Mouse (Mus musculus): ENCODE measurements around the gene Dtl.

The Dtl gene

DNA sequence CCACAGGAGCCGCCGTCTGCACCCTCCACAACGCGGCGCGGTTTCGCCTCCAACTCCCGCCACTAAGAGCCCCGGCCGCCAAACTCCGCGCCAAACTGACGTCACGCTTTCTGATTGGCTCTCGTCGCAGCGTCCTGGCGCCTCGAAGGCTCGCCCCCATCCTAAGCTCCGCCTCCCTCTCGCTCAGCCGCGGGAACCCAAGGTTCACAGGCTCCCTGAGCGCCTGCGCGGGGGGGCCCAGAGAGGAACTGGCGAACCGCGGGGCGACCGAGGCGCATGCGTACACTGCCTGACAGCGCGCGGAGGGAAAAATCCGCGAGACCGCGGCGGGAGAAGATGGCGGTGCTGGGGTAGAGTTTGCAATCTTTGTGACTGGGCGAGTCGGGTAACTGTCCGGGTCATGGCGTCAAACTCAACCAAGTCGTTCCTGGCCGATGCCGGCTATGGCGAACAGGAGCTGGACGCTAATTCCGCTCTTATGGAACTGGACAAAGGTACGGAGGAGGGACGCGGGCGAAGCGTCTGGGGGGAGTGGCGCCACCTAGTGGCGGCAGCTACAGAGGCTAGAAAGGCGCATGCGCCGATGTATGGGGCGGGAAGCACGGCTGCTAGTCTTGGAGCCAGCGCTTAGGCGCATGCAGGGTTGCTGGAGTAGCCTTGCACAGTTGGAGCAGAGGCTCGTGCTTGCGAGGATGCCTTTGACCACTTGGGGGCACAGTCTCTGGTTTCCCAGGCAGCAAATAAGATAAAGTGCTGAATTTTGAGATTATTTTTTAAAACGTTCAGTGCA lies at the start of gene Dtl, which contains the start of gene Ints7:
Dtl (minus strand) TSS at position 87 of the 790 bp plus-strand sequence.
Ints7 (plus strand) TSS at position 179 of the 790 bp plus-strand sequence.
- peak; percentile 99 for DNase-seq (ENCODE audit: low read depth, low spot score)

DNA sequence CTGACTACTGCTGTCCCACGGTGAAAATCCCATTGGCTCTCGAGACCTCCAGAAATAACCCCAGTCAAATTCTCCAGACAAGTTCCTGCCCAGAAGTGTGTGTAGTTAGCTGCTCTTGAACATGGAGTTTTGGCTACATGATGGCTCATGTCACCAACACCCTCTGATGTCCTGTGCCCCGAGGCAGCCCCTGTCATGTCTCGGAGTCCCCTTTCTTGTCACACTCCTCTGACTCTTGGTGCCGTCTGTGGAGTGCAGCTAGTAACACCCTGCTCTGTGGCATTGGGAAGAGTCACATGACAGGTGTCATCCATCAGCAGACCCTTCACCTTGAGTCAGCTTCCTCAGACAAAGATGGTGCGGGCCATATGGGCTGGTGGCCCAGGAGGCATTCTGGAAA lies 49.7 kb upstream of the Dtl start:
- no peak for DNase-seq (ENCODE audit: low read depth, low spot score)

DNA sequence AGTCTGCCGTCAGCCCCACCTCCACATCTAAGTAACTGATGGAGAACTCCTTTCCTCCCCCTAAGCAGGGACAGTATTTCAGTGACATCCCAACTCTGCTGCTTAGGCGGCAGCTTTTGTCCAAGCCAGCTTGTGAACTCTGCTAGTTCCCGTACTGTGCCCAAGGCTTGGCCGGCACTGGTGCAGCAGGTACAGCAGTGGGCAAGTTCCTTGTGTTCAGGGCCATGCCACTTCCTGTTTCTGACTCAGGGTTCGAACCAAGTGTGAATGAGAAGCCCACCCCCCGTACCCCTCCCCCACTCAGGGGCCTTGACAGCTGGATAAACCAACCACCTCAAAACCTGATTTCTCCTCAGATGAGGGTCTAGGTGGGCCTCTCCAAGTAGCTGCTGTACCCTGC lies 49.1 kb upstream of the Dtl start:
- no peak for DNase-seq (ENCODE audit: low read depth, low spot score)

DNA sequence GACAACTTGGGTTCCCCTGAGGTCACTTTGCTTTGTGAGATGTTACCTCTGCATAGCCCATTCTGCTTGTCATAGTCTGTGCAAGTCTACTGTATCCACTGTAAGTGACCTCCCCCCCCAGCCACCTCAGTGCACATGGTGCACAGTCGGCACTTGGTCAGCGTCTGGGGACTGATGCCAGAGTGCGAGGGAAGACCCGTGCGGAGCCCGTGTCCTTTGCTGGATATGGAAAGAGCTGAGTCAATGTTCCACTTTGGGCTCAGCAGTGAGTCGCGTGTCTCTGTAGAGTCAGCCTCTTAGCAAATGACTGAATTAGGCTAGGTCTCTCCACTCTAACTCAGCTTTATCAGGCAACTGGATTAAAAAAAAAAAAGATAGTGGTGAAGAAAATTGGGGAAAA lies 47.5 kb upstream of the Dtl start:
- peak; percentile 64 for DNase-seq (ENCODE audit: low read depth, low spot score)

DNA sequence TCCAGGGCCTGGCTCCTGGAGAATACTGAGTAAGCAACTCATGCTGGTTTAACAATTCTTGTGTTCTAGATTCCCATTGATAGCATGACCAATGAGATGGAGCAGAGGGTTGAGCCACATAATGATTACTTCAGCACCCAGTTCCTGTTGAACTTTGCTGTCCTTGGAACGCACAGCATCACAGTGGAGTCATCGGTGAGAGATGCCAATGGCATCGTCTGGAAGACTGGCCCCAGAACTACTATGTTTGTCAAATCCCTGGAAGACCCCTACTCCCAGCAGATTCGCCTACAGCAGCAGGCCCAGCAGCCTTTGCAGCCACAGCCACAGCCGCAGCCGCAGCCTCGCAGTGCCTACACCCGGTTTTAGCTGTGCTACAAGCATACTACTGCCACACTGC lies 45.8 kb upstream of the Dtl start:
- DNase-seq (ENCODE audit: low read depth, low spot score): no peak

DNA sequence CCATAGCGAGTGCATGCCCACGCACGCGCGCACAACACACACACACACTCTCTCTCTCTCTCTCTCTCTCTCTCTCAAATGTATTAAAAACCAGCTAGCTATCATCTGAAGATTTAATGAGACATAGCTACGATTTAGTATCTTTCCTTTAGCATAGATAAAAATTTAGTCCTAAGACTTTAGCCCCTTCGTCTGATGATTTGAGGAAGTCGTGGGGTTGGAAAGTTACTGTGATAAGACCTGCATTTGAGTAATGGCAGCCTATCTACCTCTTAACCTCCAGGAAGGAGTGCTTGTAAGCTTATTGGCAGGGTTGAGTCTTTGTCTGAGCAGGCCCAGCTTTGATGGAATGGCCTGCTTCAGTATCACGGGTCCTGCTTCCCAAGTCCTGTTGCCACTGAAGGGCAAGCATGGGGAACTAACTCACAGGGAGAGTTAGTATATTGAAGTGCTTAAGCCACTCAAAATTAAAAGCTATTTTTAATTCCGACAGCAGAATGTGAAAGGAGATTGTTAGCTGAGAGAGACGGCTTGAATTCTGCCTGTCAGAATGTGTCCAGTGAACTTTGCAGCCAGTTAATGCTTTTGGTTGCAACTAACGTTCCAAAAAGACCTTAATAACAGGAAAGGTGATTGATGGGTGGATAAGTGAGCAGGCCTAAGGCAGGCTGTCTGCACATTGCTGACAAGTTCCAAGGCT lies 42.9 kb upstream of the Dtl start:
- no peak for DNase-seq (ENCODE audit: low read depth, low spot score)

DNA sequence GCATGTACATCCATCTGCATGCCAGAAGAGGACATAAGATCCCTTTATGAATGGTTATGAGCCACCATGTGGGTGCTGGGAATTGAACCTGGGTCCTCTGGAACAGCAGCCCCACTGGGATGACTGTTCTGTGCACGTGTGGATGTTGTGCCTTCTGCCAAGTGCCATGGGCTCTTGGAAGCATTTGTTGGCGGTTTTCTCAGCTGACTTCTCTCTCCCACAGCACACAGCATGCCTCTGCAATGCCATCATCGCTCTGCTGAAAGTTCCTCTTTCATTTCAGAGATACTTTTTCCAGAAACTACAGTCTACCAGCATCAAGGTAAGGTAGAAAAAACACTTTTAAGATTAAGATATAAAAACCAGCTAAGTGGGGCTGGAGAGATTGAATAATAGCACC lies 42.2 kb upstream of the Dtl start:
- no peak for DNase-seq (ENCODE audit: low read depth, low spot score)

DNA sequence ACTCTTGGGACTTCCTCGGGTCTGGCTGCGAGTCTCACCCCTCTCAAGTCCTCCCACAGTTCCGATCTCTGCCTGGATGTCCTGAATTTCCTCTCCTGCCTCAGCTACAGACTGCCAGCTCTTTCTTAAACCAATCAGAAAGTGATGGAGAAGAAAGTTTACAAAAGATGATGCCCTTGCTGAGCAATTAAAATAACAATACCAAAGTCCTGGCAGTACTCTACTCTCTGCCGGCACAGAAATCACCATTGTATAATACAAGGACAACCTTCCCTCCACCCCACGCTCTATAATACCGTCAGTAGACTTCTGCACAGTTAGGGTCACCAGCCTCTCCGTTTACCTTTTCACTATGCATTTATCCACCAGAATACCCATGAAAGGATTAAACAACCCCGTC lies 40.9 kb upstream of the Dtl start:
- no peak for DNase-seq (ENCODE audit: low read depth, low spot score)

DNA sequence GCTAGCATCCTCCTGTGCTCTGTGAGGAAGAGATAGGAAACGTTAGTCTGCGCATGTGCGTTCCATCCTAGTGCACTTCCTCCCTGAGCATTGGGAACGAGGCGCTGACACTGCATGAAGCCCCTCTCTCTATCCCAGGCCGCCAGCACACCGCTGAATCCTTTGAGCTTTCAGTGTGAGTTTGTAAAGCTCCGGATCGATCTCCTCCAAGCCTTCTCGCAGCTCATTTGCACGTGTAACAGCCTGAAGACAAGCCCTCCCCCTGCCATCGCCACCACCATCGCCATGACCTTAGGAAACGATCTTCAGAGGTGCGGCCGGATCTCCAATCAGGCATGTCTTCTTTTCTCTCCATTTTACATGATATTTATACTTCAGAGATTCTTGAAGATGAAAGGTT lies 37.5 kb upstream of the Dtl start:
- DNase-seq (ENCODE audit: low read depth, low spot score): no peak

DNA sequence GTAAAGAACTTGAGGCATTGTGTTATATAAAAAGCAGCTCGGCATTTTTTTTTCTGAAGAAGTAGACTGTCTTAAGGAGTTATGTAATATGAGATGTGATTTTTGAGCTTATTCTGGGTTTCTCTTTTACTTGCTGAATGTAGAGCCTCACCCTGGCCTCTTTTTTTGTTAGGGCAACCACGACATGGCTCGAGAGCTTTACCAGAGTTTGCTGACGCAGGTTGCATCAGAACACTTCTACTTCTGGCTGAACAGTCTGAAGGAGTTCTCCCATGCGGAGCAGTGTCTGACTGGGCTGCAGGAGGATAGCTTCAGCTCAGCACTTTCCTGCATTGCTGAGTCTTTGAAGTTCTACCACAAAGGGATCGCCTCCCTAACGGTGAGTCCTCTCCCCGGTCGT lies 36.3 kb upstream of the Dtl start:
- no peak for DNase-seq (ENCODE audit: low read depth, low spot score)

DNA sequence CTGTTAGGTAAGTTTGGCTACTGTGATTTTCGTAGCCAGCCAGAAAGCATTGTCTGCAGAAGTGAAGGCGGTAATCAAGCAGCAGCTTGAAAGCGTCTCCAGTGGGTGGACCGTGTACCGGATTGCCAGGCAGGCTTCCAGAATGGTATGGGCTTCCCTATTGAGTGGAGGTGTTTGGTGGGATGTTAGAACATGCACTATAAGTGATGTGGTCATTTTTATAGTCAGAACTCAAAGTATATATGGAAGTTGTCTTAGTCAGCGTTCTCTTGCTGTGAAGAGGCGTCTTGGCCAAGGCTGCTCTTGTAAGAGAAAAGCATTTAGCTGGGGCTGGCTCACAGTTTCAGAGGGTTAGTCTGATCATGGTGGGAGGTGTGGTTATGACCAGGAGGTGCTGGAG lies 35.0 kb upstream of the Dtl start:
- DNase-seq (ENCODE audit: low read depth, low spot score): no peak

DNA sequence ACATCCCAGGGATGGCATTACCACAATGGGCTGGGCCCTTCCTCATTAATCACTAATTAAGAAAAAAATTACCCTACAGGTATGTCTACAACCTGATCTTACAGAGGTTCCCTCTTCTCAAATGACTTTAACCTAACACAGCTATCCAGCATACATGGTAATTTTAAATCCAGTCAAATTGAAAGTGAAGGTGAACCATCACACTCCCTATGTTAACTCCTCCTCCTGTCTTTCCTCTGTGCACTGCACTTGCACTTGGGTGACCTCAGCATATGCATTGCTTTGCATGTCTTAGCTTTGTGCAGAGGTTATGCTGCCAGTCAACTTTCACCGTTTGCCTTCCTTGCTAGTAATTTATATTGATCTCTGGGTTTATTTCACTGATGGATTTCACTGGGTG lies 34.2 kb upstream of the Dtl start:
- DNase-seq (ENCODE audit: low read depth, low spot score): no peak

DNA sequence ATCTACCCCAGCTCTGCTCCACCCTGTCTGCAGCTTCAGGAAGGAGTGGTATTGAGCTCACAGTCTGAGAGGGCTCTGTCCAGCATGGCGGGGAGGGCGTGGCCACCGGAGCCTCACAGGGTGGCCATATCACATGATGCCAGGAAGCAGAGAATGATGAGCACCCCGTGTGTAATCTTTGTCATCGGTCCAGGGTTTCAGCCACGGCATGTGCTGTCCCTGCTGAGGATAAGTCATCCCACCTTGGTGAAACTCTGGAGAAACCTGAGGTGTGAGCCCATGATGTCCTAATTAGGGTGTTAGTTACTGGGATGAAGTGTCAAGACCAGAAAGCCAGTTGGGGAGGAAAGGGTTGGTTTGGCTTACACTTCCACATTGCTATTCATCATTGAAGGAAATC lies 33.7 kb upstream of the Dtl start:
- DNase-seq (ENCODE audit: low read depth, low spot score): no peak

DNA sequence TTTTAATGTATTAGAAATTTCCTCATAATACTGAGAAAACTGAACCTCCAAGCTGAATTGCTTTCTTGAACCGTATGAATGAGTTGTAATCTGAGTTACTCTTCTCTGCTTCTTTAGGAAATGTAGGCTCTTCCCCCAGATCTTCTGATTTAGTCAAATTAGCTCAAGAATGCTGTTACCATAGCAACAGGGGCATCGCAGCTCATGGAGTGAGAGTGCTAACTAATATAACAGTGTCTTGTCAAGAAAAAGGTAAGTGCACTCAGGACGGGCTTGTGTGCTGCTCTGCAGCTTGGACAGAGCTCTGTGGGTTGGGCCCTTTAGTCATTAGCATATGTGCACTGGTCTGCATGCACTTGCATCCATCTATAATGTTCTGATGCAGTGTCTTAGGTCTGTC lies 29.3 kb upstream of the Dtl start:
- no peak for DNase-seq (ENCODE audit: low read depth, low spot score)

DNA sequence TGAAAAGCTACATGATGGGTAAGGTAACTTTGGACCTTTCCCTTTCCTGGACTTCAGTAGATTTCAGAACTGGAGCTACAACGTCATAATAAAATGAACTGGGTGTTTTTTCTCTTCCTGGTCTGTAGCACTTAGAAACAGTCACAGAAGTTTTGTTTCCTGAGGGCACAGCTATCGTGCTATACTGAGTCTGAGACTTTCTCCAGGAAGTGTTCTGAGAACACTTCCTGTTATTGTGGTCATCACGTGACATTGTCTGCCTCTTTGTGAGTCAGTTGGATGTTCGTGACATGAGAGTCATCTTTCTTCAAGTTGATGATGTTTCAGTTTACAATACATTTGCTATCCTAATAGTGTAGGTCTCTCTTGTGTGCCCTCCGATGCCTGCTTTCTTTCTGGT lies 23.9 kb upstream of the Dtl start:
- no peak for DNase-seq (ENCODE audit: low read depth, low spot score)

DNA sequence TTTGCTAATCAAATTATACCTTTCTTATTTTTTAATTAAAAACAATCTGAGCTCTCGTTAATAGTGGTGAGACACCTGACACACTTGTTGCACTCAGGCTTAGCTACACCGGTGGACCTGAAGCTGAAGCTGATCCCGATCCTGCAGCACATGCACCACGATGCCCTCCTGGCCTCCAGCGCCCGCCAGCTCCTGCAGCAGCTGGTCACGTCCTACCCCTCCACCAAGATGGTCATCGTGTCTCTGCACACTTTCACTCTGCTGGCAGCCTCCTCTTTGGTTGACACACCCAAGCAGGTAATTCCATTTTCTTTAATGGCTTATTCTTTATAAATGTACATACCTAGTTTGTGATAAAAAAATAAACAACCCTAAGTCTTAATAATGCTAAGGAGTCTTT lies 20.7 kb upstream of the Dtl start:
- DNase-seq (ENCODE audit: low read depth, low spot score): no peak

DNA sequence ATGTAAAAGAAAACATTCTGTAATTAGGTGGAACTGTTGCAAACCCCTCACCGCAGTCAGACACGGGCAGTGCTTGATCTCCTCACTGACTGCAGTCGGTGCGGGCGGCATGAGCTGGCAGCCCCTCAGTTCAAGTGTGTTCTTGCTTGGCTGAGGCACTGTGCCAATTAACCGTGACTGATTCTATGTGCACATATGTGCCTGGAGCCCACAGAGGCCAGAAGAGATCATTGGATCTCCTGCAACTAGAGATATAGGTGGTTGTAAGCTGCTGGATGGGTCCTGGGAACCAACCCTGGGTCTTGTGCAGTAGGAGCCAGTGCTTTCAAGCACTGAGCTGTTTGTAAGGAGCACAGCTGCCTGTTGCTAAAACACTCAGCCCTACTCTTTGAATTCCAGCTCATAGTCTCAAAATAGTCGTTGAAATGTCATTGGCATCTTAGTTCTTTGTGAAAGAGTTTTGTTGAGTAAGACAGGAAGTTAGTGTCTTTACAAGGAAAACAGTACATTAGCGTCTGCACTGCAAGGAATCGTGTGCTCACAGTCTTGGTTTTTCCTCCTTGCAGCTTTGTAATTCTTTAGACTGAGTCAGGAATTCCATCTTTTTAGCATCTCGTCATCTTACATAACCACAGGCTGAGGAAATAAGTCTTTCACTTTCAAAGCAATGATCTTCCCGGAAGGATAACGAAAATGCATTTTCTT lies 16.8 kb upstream of the Dtl start:
- no peak for DNase-seq (ENCODE audit: low read depth, low spot score)

DNA sequence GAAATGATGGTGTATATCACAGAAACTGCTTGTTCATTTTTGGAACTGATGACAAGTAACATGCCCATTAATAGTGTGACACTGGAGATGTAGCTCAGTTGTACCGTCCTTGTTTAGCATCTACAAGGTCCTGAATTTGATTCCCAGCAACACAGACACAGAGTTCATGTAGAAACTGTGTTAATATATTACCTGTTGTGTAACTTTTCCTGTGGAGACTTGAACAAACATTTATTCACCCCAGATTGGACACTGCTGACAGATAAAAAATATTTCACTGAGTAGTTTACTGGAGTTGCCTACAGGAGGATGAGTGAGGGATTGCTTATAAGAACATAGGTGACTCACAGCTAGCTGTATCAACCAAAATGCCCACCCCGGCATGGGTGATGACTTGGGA lies 13.4 kb upstream of the Dtl start:
- DNase-seq (ENCODE audit: low read depth, low spot score): no peak

DNA sequence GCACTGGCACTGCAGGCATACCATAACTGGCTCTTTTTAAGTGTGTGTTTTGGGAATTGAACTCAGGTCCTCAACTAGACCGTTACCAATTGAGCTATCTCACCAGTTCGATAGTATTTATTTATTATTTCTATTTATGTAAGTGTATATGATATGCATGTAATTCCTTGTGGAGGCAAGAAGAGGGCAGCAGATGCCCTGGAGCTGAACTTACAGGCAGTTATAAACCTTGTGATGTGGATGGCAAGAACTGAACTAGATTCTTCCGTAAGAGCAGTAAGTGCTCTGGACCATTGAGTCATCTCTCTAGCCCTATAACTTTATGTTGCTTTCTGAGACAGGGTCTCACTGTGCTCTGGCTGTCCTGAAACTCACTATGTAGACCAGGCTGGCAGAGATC lies 11.7 kb upstream of the Dtl start:
- peak; percentile 35 for DNase-seq (ENCODE audit: low read depth, low spot score)

DNA sequence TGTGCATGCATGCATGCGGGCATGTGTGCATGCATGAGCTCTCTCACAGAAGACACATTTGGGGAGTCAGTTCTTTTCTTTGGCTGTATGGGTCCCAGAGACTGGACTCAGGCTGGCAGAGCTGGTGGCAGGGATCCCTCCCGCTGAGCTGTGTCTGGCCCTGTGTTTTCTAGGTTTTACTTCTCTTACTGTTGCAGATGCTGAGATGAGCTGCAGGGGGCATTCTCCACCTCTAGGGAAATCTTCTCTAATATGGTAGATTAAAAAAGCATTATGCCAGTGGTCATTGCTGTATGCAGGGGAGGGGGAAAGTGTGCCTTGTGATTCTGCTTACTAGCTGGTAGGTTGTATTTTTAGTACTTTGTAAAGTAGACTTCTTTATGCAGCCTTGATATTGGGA lies 10.4 kb upstream of the Dtl start:
- no peak for DNase-seq (ENCODE audit: low read depth, low spot score)

DNA sequence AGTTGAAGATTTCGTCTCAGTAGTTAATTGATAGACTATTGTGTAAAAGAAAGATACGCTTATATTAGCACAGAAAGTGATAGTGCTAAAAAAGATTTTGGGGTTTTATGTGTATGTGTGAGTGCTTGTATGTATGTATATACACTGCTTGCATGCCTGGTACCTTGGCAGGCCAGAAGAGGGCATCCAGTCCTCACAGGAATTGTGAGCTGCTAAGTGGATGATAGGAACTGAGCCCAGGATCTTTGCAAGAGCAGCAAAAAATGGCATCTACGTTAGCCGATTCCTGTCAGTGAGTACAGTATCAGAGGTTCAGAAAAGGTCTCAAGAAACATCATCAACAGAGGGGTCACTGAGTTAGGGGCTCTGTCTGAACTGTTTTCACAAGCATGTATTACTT lies 9.1 kb upstream of the Dtl start:
- no peak for DNase-seq (ENCODE audit: low read depth, low spot score)

DNA sequence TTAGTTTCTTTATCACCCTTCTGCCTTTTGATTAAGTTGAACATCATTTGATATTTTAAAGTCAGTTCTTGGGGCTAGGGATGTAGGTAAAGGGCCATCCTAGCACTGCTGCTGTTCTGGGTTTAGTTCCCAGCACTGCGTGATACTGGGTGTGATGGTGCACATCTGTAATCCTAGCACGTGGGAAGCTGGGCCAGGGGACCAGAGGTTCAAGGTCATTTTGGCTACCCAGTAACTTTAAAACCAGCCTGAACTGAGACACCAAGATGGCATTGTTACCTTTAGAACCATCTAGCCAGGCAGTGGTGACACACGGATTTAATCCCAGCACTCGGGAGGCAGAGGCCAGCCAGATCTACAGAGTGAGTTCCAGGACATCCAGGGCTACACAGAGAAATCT lies 8.5 kb upstream of the Dtl start:
- DNase-seq (ENCODE audit: low read depth, low spot score): no peak

DNA sequence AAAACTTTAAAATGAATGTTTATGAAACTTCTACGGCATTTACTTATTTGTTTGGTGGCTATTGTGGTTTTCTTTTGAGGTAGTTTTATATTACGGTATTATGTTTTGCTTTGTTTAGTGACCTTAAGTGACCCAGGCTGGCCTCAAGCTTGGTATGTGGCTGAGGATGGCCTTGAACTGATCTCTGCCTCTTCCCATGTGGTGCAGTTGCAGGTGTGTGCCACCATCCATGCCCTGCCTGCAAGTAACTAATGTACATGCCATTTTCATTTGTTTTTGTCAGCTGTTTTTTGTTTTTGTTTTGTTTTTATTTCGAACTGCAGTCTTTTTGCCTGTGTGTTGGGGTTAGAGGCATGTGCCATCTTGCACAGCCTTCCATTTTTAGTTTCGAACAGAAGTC lies 6.3 kb upstream of the Dtl start:
- no peak for DNase-seq (ENCODE audit: low read depth, low spot score)
